Mouse (Mus musculus) liver, embryonic 12.5 days (tissue): ENCODE results near the gene Fosb. TPM values are rescaled to one million over a fixed set of nuclear protein-coding genes. Genes with fewer than 3 reads are reported as not detected.

Experiments used
- ATAC-seq: fragments of 200-750 bp; cut with Nextera tagmentation; 2 replicates; pipeline ENCODE4 v1.8.0; 2017; ENCODE audit warnings: moderate number of reproducible peaks, mild to moderate bottlenecking, moderate library complexity
- H3K27ac ChIP-seq: fragments of 300-500 bp; sonication (generic); 2 replicates; pipeline ENCODE4 v1.5.1; 2016; ENCODE audit warnings: mild to moderate bottlenecking
- H3K27me3 ChIP-seq: fragments of 300-500 bp; sonication (generic); replicated peaks from 2 replicates; pipeline ENCODE4 v1.6.1; 2016; ENCODE audit warnings: mild to moderate bottlenecking, moderate library complexity
- H3K36me3 ChIP-seq: fragments of 300-500 bp; sonication (generic); 2 replicates; pipeline ENCODE4 v1.6.1; 2016; ENCODE audit warnings: mild to moderate bottlenecking, moderate library complexity
- H3K4me1 ChIP-seq: fragments of 300-500 bp; sonication (generic); 2 replicates; pipeline ENCODE4 v1.6.1; 2016
- H3K4me2 ChIP-seq: fragments of 300-500 bp; sonication (generic); 2 replicates; pipeline ENCODE4 v1.6.1; 2016; ENCODE audit warnings: mild to moderate bottlenecking, moderate library complexity
- H3K4me3 ChIP-seq: fragments of 300-500 bp; sonication (generic); 2 replicates; pipeline ENCODE4 v1.5.1; 2016; ENCODE audit warnings: mild to moderate bottlenecking, moderate library complexity
- H3K9ac ChIP-seq: fragments of 300-500 bp; sonication (generic); 2 replicates; pipeline ENCODE4 v1.6.1; 2016; ENCODE audit warnings: mild to moderate bottlenecking, moderate library complexity
- H3K9me3 ChIP-seq: fragments of 300-500 bp; sonication (generic); replicated peaks from 2 replicates; pipeline ENCODE4 v1.6.1; 2016; ENCODE audit warnings: mild to moderate bottlenecking, moderate library complexity
- WGBS: fragments of 180-500 bp; shearing (Covaris S2); methylation state at CpG from one replicate; pipeline ENCODE4 v1.1.7; 2016; ENCODE audit not compliant: insufficient replicate concordance; 5-methylcytosine and 5-hydroxymethylcytosine counted together
- polyA plus RNA-seq: library from polyadenylated mRNA; unstranded; fragments of >200 nt; fragmentation: Nextera tagmentation; extraction: Ambion mirVana; gene quantifications from 2 replicates; pipeline ENCODE4 v1.2.1, GENCODE M21; 2016

Gene Fosb
- polyA plus RNA-seq, 1 experiment from 2014 or later, result 0.05 TPM

GRCm38 (mm10) chr7:19343210-19343808, 33.5 kb upstream of the Fosb start:
- Histone ChIP-seq H3K4me2 (peak overlapping the region; percentile 63), H3K9ac (no peak overlapping the region), H3K36me3 (peaks cover 2% of the 10 kb centered on the region; the same call in 1 of the 2 replicates), H3K27me3 (peaks cover 59% of the 10 kb centered on the region), H3K27ac (no peak overlapping the region), H3K4me1 (peaks cover 42% of the 10 kb centered on the region), H3K4me3 (no peak overlapping the region; the same call in 1 of the 2 replicates), H3K9me3 (no peaks in the 10 kb centered on the region)
- no peak for ATAC-seq
- 1% methylated on average over 11 of the region's 11 CpGs for WGBS

- H3K9ac ChIP-seq, result peak overlapping the region; percentile 13; the same call in 1 of the 2 replicates
- WGBS, result under 1% methylated on average over 27 of the region's 27 CpGs
These were observed 32.7 kb upstream of the Fosb start for GRCm38 (mm10) chr7:19342481-19343027.

DNA sequence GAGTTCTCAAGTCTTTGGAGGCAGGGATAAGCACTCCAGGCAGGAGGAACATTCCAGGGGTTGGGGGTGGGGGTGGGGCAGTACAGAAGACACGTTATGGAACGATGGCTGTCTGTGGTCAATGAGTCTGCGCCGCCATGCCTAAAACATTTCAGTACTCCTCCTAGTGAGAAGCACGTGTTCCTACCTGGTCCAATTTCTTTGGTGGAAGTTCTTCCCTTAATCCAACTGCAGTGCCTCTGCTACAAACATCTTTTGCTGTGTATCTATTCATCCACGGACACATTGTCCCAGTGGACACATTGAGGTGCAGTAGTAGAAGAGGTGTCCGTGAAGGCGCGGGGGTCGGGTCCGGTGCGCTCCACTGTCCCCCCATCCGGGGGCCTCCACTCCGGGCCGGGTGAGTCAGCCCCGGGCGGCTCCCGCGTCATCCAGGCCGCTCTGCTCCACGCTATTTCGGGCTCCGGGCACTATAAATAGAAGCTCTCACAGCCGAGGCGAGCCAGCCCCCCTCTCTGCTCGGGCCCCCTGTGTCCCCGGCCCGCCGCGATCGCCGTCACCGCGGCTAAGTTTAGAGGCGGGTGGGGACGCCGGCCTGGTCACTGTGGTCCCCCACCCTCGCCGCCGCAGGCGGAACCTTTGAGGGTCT, 32.0 kb upstream of the Fosb start:
- under 1% methylated on average over 41 of the region's 41 CpGs for WGBS
- H3K9me3 ChIP-seq, result no peaks in the 10 kb centered on the region
- H3K4me3 ChIP-seq, result peak overlapping the region; percentile 37
- no peaks in the 10 kb centered on the region for H3K36me3 ChIP-seq
- peak overlapping the region; percentile 13 for H3K9ac ChIP-seq
- H3K27ac ChIP-seq, result no peak overlapping the region
- peak overlapping the region; percentile 63 for H3K4me2 ChIP-seq
- no peak for ATAC-seq
- peaks cover 44% of the 10 kb centered on the region for H3K4me1 ChIP-seq
- H3K27me3 ChIP-seq, result peaks cover 73% of the 10 kb centered on the region

More at GRCm38 (mm10) chr7:19342481-19343027, 32.7 kb upstream of the Fosb start:
- H3K27me3 ChIP-seq, result peaks cover 67% of the 10 kb centered on the region
- no peaks in the 10 kb centered on the region for H3K9me3 ChIP-seq
- peaks cover 42% of the 10 kb centered on the region for H3K4me1 ChIP-seq
- H3K4me2 ChIP-seq, result peak overlapping the region; percentile 63
- H3K4me3 ChIP-seq, result peak overlapping the region; percentile 37
- no peak overlapping the region for H3K27ac ChIP-seq
- no peaks in the 10 kb centered on the region for H3K36me3 ChIP-seq
- ATAC-seq, result no peak

- H3K4me2 ChIP-seq, result no peak overlapping the region
- ATAC-seq, result no peak
- 22% methylated on average over 10 of the region's 10 CpGs for WGBS
These were observed 31.4 kb upstream of the Fosb start for GRCm38 (mm10) chr7:19341250-19341649.

DNA sequence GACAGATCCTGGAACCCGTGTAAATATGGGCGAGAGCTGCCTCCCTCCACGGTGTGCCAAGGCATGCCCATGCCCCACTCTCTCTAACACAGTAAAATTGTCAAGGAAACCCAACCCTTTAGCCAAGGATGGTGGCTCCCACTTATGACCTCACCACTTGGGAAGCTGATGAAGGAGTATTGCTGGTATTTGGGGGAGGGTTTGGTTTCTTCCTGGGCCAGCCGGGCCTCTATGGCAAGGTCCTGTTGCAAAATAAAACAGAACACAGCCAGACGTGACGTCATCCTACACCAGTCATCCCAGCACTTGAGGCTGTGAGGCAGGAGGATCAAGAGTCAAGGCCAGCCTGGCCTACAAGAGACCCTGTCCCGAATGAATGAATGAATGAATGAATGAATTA, 28.7 kb upstream of the Fosb start:
- 46% methylated on average over 7 of the region's 7 CpGs for WGBS
- peaks cover 36% of the 10 kb centered on the region for H3K4me1 ChIP-seq
- no peak overlapping the region for H3K4me3 ChIP-seq
- H3K9ac ChIP-seq, result no peak overlapping the region
- peaks cover 76% of the 10 kb centered on the region for H3K27me3 ChIP-seq
- H3K36me3 ChIP-seq, result no peaks in the 10 kb centered on the region
- no peak overlapping the region for H3K4me2 ChIP-seq
- H3K9me3 ChIP-seq, result no peaks in the 10 kb centered on the region
- ATAC-seq, result no peak
- H3K27ac ChIP-seq, result no peak overlapping the region

More at GRCm38 (mm10) chr7:19341250-19341649, 31.4 kb upstream of the Fosb start:
- Histone ChIP-seq H3K9ac (no peak overlapping the region), H3K36me3 (no peaks in the 10 kb centered on the region), H3K27me3 (peaks cover 77% of the 10 kb centered on the region), H3K4me3 (no peak overlapping the region), H3K27ac (no peak overlapping the region), H3K9me3 (no peaks in the 10 kb centered on the region), H3K4me1 (peaks cover 44% of the 10 kb centered on the region)

- Histone ChIP-seq H3K27me3 (peaks cover 71% of the 10 kb centered on the region), H3K4me2 (no peak overlapping the region)
- ATAC-seq, result no peak
These were observed 28.2 kb upstream of the Fosb start for GRCm38 (mm10) chr7:19338060-19338459.

GRCm38 (mm10) chr7:19337122-19337521, 27.3 kb upstream of the Fosb start:
- Histone ChIP-seq H3K27me3 (peaks cover 69% of the 10 kb centered on the region), H3K9me3 (no peaks in the 10 kb centered on the region), H3K27ac (no peak overlapping the region), H3K4me1 (peaks cover 37% of the 10 kb centered on the region), H3K4me3 (no peak overlapping the region), H3K9ac (no peak overlapping the region), H3K4me2 (no peak overlapping the region), H3K36me3 (no peaks in the 10 kb centered on the region)
- WGBS, result 49% methylated on average over 10 of the region's 10 CpGs
- ATAC-seq, result no peak

More at GRCm38 (mm10) chr7:19338060-19338459, 28.2 kb upstream of the Fosb start:
- WGBS, result 34% methylated on average over 2 of the region's 2 CpGs
- no peak overlapping the region for H3K9ac ChIP-seq
- H3K4me3 ChIP-seq, result no peak overlapping the region
- no peak overlapping the region for H3K27ac ChIP-seq
- peaks cover 37% of the 10 kb centered on the region for H3K4me1 ChIP-seq
- no peaks in the 10 kb centered on the region for H3K9me3 ChIP-seq
- no peaks in the 10 kb centered on the region for H3K36me3 ChIP-seq

- H3K9ac ChIP-seq, result no peak overlapping the region
- ATAC-seq, result no peak
- no peak overlapping the region for H3K27ac ChIP-seq
- no peaks in the 10 kb centered on the region for H3K36me3 ChIP-seq
- peaks cover 29% of the 10 kb centered on the region for H3K4me1 ChIP-seq
- H3K27me3 ChIP-seq, result peaks cover 65% of the 10 kb centered on the region
- no peak overlapping the region for H3K4me3 ChIP-seq
- 41% methylated on average over 3 of the region's 3 CpGs for WGBS
- no peak overlapping the region for H3K4me2 ChIP-seq
- H3K9me3 ChIP-seq, result no peaks in the 10 kb centered on the region
These were observed 25.7 kb upstream of the Fosb start for GRCm38 (mm10) chr7:19335583-19335982.

DNA sequence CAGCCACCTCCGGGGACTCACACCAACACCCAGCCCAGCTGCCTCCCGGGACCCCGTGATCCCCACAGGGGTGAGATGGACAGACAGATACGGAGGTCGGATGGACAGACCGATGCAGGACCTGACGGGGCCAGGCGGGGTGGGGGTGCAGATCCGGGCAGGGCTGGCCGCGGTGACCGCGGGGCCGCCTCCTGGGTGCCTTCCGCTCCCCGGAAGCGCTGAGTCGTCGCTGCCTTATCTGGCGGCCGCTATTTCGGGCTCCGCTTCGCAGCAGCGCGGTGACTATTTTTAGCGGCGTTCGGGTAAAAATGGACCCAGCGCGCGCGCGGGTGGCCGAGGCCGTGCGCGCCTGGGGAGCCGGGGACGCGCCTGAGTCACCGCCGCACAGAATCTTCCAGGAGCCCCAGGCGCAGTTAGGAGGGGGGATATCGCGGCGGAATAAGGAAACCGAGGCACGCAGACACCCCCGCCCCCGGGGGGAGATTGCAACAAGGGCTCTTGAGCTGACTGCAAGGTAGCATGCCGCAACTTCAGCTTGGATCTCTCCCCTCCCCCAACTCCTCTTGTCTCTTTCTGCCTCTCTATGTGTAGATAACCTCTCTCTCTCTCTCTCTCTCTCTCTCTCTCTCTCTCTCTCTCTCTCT, 23.0 kb upstream of the Fosb start:
- peak overlapping the region; percentile 65 for H3K9ac ChIP-seq
- H3K4me1 ChIP-seq, result peaks cover 33% of the 10 kb centered on the region
- H3K36me3 ChIP-seq, result no peaks in the 10 kb centered on the region
- WGBS, result under 1% methylated on average over 52 of the region's 52 CpGs
- H3K27ac ChIP-seq, result peak overlapping the region; percentile 71
- peaks cover 59% of the 10 kb centered on the region for H3K27me3 ChIP-seq
- H3K4me2 ChIP-seq, result peak overlapping the region; percentile 78
- H3K9me3 ChIP-seq, result no peaks in the 10 kb centered on the region
- peak; percentile 63 for ATAC-seq
- H3K4me3 ChIP-seq, result peak overlapping the region; percentile 60

DNA sequence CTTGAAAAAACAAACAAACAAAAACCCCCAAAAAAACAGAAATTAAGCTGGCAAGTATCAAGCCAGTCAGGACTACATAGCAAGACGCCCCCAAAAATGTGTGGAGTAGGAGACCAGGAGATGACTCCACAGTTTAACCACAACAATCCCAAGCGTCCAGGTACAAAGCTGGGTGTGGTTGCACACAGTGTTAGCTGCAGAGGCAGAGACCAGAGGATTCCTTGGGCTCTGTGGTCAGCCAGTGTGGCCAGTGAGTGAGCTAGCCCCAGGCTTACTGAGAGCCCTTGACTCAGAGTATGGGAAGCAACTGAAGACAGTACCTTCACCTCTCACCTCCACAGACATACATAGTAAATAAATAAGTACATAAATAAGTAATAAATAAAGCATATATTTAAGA, 22.1 kb upstream of the Fosb start:
- Histone ChIP-seq H3K27me3 (peaks cover 52% of the 10 kb centered on the region), H3K36me3 (no peaks in the 10 kb centered on the region), H3K4me2 (no peak overlapping the region), H3K9ac (no peak overlapping the region), H3K9me3 (no peaks in the 10 kb centered on the region), H3K4me3 (no peak overlapping the region), H3K27ac (no peak overlapping the region), H3K4me1 (peaks cover 41% of the 10 kb centered on the region)
- no peak for ATAC-seq
- WGBS, result 47% methylated on average over 2 of the region's 2 CpGs

- H3K4me2 ChIP-seq, result no peak overlapping the region
- no peak overlapping the region for H3K9ac ChIP-seq
- peaks cover 59% of the 10 kb centered on the region for H3K27me3 ChIP-seq
- H3K9me3 ChIP-seq, result no peaks in the 10 kb centered on the region
- H3K27ac ChIP-seq, result no peak overlapping the region
- ATAC-seq, result no peak
- H3K4me3 ChIP-seq, result no peak overlapping the region
- H3K36me3 ChIP-seq, result no peaks in the 10 kb centered on the region
- peaks cover 41% of the 10 kb centered on the region for H3K4me1 ChIP-seq
These were observed 18.6 kb upstream of the Fosb start for GRCm38 (mm10) chr7:19328425-19328824.

- H3K4me2 ChIP-seq, result peak overlapping the region; percentile 76
- peaks cover 64% of the 10 kb centered on the region for H3K27me3 ChIP-seq
- no peak overlapping the region for H3K27ac ChIP-seq
- H3K36me3 ChIP-seq, result no peaks in the 10 kb centered on the region
- ATAC-seq, result no peak
- H3K4me3 ChIP-seq, result no peak overlapping the region
- H3K9ac ChIP-seq, result 0 out of 2 replicates have a peak overlapping the region, but pooled peaks have one; percentile 47
- H3K9me3 ChIP-seq, result no peaks in the 10 kb centered on the region
- peaks cover 35% of the 10 kb centered on the region for H3K4me1 ChIP-seq
- 62% methylated on average over 5 of the region's 5 CpGs for WGBS
These were observed 17.9 kb upstream of the Fosb start for GRCm38 (mm10) chr7:19327782-19328181.
